Mouse (Mus musculus) Muller cell, postnatal 12 days (primary cell): ENCODE measurements around the gene Olfr774.
"Not testable (repeated sequence)": the region's sequence is repeated elsewhere in the genome, so short reads cannot be mapped to it uniquely, and the experiment has no call there.

Experiments used
- DNase-seq: peaks from one replicate; pipeline ENCODE4 v3.0.0-alpha.2; 2015; ENCODE audit errors: inconsistent ontology term

Gene Olfr774

DNA sequence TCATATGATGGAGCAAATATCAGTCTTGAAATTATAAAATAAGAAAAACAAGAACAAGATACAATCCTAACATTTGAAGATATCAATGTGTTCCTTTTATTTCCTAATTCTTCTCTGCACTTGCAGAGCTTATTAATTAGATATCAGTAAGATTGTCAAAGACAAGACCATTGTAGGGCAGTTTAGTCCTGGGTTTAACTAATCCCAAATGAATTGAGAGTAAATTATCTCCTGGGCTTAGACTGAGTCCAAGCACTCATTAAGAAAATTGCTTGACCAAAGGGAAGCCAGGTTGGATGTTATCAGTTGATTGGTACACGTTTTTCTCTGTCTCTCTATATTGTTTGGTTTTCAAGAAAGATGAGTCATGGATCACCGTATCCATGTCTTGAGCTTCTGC, at the start of gene Olfr774:
Gene Olfr774 (plus strand): TSS at position 301 of the 400 bp plus-strand sequence.
- DNase-seq, result no peak

DNA sequence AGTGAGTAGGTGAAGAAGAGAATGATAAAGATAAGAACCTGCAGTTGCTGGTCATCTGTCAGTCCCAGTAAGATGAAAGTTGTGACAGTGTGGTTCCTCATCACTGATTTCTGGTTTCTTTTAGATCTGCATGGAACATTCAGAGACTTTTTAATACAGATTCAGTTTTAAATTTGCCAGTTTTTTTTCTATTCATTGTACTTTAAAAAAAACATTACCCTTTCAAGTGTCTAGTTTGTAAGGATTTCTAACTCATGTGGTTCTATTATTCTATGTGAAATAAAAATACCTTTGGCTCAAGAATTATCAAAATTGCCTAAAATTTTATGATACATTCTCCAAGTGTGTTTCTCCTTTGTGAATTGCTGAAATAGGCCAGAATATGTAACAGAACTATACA, 48.7 kb upstream of the Olfr774 start, which contains the start of gene Olfr773:
Gene Olfr773 (minus strand): TSS at position 101 of the 400 bp plus-strand sequence.
- not testable (repeated sequence) for DNase-seq

GRCm38 (mm10) chr10:129230737-129231136, 5.3 kb upstream of the Olfr774 start:
- no peak for DNase-seq

GRCm38 (mm10) chr10:129248112-129248511, 12.1 kb downstream of the Olfr774 start, which contains the start of gene Olfr775:
Gene Olfr775 (plus strand): TSS chr10:129248412.
- no peak for DNase-seq

GRCm38 (mm10) chr10:129258827-129259226, 22.8 kb downstream of the Olfr774 start, which contains the start of gene Olfr776:
Gene Olfr776 (plus strand): TSS chr10:129259127.
- no peak for DNase-seq

GRCm38 (mm10) chr10:129271081-129271535, 35.1 kb downstream of the Olfr774 start, which contains the start of gene Olfr777:
Gene Olfr777 (minus strand): TSS chr10:129271485.
- peak; percentile 90 for DNase-seq
